Mouse (Mus musculus): ENCODE data around the gene Zdhhc8.
A peak's percentile ranks its signal among the peaks of the same experiment; 100 is the strongest.

Zdhhc8 gene

DNA sequence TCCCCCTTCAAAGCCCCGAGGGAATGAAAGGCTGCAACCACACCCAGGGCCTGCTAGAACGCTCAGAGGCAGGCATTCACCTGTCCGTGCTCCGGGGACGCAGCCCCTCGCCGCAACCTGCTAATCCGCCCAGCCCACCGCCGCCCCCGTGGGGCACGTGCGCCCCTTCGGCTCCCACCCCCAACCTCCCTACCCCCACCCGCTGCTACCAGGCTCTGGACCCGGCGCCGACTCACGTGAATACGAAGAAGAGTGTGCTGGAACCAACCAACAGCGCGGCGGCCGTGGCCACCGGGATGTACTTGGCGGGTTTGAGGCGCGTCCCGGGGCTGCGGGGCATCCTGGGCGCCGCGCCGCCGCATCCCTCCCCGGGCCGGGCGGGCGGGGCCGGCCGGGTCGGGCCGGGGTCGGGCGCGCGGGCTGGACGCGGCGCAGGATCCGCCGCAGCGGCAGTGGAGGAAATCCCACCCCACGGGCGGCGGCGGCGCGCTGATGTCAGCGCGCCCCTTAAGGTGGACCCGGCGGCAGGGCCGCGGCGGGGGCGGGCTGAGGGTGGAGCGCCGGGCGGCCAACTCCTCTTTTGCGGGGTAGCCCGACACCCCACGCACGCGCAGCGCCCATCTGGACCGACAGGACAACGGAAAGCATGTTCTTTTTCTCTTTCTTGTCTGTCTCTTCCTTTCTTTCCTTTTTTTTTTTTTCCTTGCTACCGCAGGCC, at the start of gene Zdhhc8:
TSS of gene Zdhhc8 (minus strand) at position 466 of the 718 bp plus-strand sequence.
- peak; percentile 85 for DNase-seq

DNA sequence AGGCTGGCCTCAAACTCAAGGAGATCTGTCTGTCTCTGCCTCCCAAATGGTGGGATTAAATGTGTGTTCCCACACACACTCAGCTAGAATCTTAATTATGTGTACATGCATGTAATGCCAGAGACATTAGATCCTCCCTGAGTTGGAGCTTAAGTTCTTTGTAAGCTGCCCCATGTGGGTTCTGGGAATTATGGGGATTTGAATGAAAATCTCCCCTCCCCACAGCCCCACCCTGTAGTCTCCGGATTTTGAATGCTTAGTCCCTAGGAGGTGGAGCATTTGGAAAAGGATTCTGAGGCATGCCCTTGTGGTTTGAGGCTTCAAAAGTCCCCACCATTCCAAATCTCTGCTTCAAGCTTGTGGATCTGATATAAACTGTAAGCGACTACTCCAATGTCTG, 40.2 kb upstream of the Zdhhc8 start:
- no peak for DNase-seq

DNA sequence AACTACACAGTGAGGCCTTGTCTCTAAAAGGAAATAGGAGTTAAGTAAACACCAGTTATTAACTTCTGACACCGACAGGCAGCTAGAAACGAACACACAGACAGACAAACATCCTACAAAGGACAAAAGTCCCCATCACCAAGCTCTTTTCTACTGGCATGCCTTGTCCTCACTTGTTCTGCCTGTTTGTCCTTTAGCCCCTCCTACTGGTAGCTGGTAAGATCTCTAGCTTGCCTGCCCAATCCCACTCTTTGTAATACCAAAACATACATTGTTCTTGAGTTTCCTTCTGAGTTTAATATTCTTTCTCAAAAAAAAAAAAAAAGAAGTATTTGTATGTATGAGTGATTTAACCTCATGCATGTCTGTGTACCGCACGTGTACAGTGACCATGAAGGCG, 33.2 kb upstream of the Zdhhc8 start:
- no peak for DNase-seq

DNA sequence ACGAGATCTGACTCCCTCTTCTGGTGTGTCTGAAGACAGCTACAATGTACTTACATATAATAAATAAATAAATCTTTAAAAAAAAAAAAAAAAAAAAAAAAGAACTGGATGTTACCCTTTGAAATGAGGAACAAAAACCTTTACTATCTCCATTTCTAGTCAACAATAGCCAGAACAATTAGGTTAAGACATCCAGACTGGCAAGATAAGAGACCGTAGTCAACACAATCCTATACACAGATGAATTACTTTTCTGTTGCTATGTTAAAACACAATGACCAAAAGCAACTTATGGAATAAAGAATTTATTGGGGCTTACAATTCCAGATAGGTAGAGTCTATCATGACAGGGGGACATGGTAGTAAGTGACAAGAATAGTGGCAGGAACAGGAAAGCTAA, 30.1 kb upstream of the Zdhhc8 start:
- DNase-seq: no peak

DNA sequence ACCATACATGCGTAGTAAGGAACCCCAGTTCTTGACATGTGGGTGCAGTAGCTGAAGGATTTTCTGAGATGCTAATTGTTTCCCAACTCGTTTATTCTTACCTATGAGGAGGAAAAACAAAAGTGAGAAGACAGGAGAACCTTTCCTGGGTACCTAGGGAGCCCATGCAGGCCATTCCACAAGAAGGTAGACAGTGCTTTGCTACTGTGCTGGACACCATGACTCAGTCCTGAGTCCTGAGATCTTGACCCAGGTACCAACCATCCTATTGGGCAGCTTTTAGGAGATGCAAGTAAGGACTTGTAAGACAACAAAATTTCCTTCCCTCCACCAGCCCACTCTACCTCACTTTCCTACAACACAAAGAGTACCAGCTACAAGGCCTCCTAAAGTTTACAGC, 23.3 kb upstream of the Zdhhc8 start, which contains the start of gene Gm49776:
TSS of gene Gm49776 (minus strand) at position 101 of the 400 bp plus-strand sequence.
- DNase-seq: no peak

DNA sequence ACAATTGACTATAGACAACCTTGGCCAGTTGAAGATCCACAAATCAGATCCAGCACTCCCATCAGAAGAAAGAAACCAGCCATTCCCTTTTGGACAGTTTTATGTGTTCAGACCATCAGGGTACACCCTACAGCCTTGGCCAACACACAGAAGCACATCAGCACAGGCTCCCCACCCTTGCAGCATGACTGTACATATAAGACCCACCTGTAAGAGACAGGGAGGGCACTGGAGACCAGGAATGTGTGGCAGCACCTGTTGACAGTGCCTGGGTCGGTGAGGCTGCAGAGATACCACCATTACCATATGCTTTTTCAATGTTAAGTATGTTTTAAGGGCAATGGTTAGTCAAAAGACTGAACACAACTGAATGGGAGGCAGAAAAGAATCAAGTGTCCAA, 18.9 kb upstream of the Zdhhc8 start:
- DNase-seq: no peak

DNA sequence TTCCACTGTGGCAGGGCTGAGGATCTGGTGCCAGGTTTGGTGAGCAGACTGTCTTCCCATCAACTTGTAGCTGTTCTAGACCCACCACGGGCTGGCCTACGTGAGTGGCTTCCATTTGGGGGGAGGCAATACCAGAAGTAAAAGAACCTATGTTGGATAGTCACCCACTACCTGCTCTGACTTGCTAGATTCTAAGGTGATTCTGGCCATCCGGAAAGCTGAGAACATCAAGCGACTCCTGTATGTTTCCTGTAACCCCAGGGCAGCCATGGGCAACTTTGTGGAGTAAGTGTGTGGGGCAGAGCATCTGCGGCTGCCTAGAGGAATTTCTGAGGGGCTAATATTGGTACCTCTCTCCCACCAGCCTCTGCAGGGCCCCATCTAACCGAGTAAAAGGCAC, 17.8 kb upstream of the Zdhhc8 start:
- no peak for DNase-seq

DNA sequence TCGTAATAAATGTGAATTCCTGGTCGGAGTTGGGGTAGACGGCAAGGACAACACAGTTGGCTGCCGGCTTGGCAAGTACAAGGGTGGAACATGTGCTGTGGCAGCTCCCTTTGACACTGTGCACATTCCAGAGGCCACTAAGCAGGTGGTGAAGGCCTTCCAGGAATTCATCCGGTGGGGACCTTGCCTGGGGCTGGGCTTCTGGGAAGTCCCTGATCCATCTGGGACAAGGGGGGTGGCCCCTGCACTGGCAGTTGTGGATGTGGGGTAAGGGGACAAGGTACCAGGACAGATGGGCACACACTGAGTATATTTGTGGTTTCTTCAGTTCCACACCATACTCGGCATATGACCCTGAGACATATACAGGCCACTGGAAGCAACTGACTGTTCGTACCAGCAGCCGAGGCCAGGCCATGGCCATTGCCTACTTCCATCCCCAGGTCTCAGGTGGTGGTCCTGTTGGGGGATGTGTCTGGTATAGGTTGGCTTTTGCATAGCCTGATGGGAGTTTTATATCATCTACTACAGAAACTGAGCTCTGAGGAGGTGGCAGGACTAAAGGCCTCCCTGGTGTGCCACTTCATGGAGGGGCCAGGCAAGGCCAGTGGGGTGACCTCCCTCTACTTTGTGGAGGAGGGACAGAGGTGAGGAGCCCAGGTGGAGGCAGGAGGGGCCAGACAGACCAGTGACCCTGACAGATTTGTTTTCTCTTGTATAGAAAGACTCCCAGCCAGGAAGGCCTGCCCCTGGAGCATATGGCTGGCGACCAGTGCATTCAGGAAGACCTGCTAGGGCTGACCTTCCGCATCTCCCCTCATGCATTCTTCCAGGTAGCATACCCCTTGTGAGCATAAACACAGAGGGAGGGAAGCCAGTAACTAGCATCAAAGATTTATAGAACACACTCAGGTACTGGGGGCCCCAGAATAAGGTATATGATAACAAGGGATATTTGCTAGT, 16.2 kb upstream of the Zdhhc8 start:
- DNase-seq: no peak

DNA sequence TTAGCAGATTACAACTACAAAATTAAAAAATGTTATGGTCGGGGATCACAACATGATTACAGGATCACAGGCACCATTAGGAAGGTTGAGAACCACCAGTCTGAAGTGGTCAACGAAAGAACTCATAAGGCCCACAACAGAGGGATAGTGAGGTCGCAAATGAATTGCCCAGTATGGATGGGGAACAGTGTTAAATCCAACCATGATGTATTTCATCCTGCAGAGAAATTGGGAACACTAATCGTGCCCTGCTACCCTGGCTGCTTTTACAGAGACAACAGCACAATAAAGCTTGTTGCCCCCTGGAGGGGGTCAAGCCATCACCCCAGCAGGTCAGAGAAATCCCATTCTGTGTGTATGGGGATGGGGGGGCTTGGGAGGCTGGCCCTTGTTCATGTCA, 15.3 kb upstream of the Zdhhc8 start:
- no peak for DNase-seq

DNA sequence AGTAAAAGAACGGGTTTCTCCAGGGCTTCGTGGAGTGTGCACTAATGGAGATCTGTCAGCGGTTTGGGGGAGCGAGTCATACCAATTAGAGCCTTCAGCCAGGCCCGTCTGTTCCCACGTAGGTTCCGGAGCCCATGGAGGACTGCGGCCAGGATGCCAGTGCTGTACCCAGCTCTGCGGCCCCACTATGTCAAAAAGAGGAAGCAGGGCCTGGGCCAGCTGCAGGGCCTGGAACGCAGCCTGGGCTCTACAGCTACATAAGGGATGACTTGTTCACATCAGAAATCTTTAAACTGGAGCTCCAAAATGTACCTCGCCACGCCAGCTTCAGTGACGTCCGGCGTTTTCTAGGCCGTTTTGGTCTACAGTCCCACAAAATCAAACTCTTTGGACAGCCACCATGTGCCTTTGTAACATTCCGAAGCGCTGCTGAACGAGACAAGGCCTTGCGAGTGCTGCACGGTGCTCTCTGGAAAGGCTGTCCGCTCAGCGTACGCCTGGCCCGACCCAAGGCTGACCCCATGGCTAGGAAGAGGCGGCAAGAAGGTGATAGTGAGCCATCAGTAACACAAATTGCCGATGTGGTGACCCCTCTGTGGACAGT, 14.5 kb upstream of the Zdhhc8 start:
- DNase-seq: peak; percentile 36

DNA sequence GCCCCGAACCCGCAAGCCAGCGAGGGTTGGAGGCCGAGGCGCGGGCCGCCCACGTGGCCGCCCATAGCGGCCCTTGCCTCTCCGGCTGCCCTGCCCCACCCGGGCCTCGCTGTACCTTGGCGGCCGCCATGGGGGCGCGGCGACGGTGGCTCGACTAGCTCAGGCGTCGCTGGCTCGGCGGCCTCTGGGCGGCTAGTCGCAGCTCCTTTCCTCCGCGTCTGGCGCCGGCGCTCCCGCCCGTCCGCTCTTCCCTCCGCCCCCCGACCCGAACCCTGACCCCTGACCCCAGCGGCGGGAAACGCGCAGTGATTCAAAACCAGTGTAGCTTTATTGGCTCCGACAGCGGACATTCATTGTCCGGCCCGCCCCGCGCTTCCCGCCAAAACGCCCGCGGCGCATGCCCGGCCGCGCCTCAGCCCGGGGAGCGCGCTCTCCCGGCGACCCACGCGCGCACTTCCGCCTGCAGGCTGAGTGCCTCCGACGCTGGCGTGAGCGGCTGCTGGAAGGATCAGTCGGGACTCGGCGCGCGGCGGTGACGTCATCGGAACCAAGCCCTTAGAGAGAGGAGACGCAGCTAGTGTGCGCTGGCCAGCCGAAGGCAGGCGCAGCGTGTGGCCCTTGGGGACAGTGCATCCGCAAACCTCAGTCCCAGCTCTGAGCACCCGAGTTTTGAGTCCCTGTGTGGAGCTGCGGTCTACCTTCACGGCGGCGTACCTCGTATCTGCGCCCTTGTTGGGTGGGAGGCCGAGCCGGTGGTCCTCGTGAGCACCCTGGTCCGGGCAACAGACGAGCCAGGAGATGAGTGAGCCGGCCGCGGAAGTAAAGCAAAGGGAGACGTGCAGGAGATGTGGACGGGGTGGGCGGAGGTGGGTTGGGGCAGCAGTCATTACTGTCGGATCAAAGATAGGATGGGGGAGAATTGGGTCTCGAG, 13.8 kb upstream of the Zdhhc8 start, which contains the start of the genes Trmt2a and Ranbp1:
TSS of gene Trmt2a (plus strand) at position 247 of the 931 bp plus-strand sequence.
TSS of gene Ranbp1 (minus strand) at position 300 of the 931 bp plus-strand sequence.
- peak; percentile 99 for DNase-seq

DNA sequence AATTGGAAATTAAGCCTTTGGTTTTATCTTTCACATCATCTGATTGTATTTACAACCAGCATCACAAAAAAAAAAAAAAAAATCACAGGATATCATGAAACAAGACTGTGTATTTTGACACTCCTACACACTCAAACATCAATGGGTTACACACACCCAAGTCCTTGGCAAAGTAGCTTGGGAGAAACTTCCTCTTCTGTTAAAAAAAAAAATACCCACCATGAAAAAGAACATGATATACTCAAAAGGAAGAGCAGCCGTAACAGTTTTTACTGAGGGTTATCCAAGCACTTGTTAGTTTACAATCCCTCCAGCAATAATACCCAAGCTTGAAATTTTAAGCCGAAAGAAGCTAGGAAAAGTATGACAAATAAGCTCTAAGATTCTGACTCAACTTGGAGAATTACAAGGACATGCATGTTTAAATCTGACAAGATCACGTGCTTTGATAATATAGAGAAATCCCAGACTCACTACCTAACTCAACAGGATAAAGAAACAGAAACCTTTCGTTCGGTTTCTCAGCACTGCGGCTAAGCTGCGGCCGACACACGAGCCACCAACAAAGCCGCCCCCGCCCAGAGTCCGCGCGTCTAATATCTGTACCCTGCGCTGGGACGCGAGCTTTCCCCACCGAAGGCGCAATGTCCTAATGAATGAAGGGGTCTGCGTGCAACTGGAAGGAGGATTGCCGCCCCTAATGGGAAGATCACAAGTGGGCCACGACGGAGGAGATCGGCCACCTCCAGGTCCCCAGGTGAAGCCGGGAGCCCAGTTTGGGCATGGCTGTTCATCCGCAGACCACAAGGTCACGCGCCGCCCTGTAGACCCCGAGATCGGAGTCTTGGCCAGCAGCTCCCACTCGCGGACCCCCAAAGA, 12.8 kb upstream of the Zdhhc8 start:
- DNase-seq: peak; percentile 63

DNA sequence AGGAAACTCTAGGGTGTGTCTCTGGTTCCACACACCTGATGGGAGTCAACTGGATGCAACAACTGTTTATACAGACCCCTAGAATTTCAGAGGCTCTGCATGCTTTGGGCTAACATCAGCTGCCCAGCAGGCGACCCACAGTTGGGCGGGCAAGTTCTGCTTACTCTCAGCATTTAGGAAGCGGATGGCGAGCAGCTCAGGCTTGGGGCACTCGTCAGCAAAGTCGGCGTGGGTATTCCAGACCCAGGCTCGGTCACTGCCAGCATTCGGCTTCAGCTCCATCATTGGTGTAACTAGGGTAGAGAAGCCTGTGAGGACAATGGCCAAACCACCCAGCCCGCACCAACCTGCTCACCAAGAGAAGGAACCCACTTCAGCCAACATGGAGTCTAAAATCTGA, 6.6 kb upstream of the Zdhhc8 start:
- DNase-seq: no peak

DNA sequence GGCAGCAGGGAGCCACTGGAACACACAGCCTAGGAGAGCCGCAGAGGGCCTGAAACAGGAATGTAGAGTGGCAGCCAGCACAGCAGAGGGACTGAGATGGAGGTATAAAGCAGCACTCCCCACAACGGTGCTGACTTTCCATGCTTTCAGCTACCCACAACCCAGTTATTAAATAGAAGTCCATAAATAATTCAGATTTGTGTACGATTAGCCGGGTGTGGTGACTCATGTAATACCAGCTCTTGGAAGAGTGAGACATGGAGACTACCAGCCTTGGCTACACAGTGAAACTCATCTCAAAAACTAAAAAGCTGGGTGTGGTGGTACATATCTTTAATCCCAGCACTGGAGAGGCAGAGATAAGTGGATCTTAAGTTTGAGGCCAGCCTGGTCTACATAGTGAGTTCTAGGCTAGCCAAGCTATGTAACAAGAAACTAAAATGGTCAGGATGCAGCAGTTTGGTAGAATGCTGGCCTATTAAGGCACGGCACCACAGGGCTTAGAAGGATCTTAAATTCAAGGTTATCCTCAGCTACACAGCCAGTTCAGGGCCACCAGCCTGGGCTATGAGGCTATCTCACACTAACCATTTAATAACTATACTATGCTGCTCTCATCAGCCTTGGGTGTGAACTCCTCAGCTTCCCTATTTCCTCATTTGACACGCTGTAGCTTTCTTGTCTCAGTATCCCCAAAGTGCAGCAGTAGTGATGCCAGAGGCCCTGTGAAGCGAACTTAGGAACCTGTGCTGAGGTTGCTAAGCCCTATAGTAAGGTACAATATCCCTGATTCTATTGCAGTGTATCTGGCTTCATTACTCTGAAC, 2.0 kb upstream of the Zdhhc8 start:
- DNase-seq: no peak

DNA sequence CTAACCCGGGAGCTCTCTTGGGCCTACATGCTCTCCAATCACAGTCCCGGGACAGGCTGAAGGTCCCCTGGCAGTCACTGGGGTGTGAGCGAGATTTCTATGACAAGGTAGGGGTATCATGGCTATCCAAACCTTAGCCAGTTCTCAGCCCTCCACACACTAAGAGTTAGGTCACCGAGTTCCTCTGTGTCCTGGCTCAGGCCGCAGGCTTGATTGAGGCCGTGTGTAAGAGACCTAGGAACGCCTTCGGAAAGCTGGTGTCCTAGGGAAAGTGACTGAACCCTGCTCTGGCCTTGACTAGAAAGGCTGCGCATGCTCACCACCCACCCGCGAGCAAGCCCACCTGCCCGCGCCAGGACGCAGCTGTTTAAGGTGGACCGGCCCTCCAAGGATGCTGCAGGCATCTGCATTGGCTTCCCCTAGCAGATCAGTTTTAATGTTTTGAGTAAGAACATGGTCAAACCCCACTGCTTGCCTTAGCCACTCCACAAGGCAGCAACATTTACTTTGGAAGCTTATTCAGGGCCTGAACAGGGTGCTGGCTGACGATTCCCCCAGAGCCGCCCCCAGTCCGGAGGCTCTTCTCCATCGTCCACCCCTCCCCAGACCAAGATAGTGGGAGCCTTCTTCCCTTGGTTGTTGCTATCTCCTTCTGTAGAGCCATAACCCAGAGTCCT, 591 bp upstream of the Zdhhc8 start:
- peak; percentile 82 for DNase-seq

DNA sequence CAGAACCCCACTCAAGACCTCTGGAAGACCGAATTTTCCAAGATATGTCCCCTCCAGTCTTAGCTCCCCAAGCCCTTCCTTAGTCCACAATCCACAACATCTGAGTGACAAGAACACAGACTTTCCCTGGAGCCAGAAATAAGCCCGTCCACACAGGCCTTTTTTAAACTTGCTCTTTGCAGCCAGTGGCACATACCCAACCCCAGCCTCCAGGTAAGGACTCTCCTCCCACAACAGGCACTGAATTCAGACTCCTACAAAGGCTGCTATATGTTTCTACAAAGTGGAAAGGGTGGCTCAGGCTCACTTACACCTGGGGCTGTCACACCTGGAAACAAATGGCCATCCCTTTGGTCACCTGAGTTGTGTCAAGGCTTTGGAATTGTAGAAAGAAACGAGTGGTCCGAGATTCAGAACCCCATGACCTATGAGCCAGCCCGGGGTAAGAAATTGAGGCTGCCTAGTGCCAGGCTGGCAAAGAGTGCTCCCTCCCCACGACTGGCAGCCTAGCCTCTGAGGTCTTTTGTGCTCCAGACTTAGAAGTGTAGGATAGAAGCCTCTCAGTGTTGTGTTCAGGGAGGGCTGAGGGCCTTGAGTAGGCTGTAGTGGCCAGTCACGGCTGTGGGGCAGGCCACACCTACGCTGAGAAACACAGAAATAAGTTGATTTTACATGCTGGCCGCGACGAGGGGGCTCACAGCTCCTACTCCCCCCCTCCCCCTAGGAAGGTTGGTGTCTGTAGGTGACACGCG, 841 bp downstream of the Zdhhc8 start:
- no peak for DNase-seq

DNA sequence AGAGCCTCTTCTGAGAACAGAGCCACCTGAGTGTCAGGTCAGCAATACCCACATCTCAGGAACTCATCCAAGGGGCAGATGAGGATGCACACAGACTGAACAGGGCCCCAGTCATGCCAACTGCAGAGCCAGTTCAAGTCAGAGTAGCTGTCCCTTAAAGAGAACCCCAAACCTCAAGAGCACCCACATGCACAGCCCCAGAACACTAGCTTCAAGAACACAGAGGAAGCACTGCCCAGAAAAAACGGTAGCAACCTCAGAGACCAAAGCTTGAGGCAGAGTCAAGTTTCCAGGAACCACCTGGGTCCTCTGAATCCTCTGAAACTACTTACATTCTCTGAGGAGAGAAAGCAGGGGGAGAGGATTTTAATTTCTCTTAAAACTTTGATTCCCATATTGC, 1.5 kb downstream of the Zdhhc8 start:
- no peak for DNase-seq

DNA sequence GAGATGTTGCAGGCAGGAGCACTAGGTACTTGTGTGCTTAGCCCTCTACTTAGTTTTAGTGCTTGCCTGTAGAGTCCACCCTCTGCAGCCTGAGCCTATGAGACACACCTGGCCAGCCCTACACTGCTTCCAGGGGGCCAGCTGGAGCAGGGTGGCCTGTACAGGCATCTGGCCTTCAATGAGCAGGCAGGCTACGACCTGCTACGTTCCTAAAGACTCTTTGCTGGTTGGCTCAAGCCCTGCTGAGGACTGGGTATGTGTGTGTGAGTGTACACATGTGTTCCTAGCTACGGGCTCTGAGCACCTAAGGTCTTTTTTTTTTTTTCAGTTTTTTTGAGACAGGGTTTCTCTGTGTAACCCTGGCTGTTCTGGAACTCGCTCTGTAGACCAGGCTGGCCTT, 3.5 kb downstream of the Zdhhc8 start:
- no peak for DNase-seq

DNA sequence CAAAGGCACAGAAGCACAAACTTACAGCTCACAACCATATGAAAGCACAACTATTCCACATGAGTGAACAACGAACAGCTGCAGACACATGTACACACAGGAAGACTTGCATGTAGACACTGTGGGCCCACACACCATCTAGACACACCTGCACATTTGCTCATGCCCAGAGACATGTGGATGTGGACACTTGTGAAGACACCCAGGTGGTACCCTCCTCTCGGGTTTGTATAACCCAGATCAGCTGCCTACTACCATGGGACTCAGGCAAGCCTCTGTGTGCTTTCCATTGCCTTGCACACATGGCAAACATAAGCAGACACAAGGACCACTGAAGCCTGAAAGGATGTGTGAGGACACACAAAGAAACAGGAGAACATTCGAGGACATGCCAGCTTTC, 3.9 kb downstream of the Zdhhc8 start:
- no peak for DNase-seq
